Mouse (Mus musculus) large intestine, adult 2 months (tissue): ENCODE measurements around the gene Lexm. TPM values are rescaled to one million over a fixed set of nuclear protein-coding genes. Genes with fewer than 3 reads are reported as not detected.

Source experiments
- DNase-seq: peaks from one replicate; pipeline ENCODE4 v3.0.0-alpha.2; 2012; ENCODE audit warnings: low read depth, low spot score
- WGBS: fragments of 180-500 bp; shearing (Covaris S2); methylation state at CpG from one replicate; pipeline ENCODE4 v1.1.7; 2018; 5-methylcytosine and 5-hydroxymethylcytosine counted together
- polyA plus RNA-seq: library from polyadenylated mRNA; depleted of rRNA; stranded (reverse); fragments of >200 nt; gene quantifications from 2 replicates; pipeline ENCODE4 v1.2.3, GENCODE M21; 2012; rRNA removed

Lexm gene
- not detected in 2 replicates for polyA plus RNA-seq

DNA sequence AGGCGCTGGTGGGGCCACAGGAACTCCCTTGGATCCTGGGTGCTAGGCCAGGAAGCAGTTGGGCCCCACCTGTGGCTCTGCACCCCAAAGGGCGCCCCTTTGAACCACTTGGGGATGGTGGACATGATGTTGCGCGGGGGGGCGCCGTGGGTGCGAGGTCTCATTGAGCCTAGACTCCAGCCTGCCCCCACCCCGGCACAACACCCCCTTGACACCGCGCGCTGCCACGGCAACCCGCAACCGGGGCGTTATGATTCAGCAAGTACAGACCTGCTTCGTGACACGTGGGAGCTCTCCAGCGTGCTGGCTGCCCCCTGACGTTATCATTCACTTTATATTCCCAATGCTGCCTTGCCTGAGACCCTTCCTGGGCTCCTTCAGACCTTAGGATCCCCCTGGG is at the start of gene Lexm:
Lexm (minus strand) TSS at position 186 of the 400 bp plus-strand sequence.
- no peak for DNase-seq
- WGBS = 6% methylated on average over 19 of the region's 19 CpGs

DNA sequence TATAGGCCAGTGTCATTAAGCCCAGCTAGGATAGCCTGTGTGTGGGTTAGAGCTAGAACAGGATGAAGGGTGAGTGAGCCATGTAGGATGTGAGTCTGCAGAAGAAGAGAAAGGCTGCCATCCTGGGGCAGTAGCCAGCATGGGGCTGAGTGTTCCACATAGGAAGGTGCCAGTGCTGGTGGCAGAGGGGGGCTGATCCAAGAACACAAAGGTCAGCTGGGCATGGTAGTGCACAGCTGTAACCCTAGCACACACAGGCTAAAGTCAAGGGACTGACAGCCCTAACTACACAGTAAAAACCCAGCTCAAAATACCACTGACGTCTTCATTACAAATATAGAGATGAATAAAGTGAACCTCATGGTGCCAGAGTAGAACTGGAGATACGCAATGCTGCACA is 49.5 kb upstream of the Lexm start:
- 88% methylated on average over 2 of the region's 2 CpGs for WGBS
- DNase-seq = no peak

DNA sequence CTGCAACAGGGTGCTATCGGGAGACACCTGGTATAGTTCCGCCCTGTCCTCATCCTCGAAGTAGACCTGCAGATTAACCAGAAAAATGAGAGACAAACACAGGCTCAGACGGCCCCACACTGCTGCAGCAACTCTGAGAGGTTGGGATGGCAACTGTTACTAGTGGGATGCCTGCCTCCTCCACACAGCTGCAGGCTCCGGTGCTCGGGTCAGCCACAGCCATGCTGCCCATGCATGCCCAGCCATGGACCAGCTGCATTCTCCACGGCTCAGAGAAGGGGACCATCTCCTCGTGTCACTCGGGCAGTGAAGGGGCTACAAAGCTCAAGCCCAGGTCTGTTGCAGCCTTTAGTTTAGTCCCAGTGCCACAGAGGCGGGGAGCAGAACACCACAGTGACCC is 48.6 kb upstream of the Lexm start:
- WGBS = 94% methylated on average over 10 of the region's 10 CpGs

GRCm38 (mm10) chr4:106665269-106665668 is 48.2 kb upstream of the Lexm start:
- no peak for DNase-seq
- 99% methylated on average over 2 of the region's 2 CpGs for WGBS

More for the DNA sequence above, 48.6 kb upstream of the Lexm start:
- DNase-seq = no peak

DNA sequence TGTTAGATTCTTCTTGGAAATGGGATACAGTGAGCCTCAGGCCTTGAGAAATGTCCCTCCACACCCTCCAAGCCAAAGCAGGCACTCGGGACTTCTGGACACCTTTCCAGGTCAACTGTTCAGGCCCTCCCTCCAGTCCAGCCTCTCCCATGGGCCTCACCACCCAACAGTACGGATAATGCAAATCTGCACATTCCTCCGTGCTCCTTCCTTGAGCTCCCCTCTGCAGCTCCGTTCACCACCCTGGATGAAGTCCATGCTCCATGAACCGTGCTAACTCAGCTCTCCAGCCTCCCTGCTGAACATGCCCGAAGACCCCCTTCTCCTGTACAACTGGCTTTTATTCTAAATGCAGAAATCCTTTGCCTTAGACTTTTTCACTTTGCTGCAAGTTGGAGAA is 47.7 kb upstream of the Lexm start:
- DNase-seq = no peak
- WGBS = 95% methylated on average over 6 of the region's 6 CpGs

DNA sequence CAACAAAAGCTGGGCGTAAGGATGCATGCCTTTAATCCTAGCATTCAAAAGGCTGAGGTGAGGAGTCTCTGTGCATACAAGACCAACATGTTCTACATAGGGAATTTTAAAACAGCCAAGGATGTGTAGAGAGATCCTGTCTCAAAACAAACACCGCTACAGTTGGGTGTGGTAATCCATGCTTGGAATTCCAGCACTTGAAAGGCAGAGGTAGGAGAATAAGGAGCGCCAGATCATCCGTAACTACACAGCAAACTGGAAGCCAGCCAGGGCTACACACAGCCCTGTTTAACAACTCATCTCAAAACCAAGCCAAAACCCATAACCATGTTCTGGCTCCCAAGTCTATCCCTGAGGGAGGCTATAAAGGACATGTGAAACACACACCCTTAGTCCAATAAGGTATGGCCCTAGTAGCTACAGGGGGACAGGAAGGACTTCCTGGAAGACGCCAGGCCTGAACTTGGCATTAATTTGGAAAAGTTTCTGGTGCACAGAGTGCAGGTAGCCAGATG is 47.0 kb upstream of the Lexm start:
- DNase-seq = no peak
- 57% methylated on average over 5 of the region's 5 CpGs for WGBS

GRCm38 (mm10) chr4:106655681-106656080 is 38.6 kb upstream of the Lexm start:
- DNase-seq = no peak
- 43% methylated on average over 10 of the region's 10 CpGs for WGBS

DNA sequence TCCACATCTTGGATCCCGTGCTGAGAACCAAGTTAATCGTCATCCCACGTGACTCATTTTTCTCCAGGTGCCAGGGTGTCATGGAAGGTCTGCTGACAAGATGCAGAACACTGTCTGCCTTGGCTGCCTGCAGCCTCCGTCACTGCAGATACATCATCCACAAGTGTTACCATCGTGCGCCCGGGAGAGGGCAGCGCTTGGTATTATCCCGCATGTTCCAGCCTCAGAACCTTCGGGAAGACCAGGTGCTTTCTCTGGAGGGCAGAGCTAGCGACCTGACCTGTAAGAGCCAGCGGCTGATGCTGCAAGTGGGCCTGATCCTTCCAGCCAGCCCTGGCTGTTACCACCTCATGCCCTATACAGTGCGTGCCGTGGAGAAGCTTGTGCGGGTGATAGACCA is 36.0 kb upstream of the Lexm start:
- DNase-seq = no peak
- 94% methylated on average over 15 of the region's 15 CpGs for WGBS

DNA sequence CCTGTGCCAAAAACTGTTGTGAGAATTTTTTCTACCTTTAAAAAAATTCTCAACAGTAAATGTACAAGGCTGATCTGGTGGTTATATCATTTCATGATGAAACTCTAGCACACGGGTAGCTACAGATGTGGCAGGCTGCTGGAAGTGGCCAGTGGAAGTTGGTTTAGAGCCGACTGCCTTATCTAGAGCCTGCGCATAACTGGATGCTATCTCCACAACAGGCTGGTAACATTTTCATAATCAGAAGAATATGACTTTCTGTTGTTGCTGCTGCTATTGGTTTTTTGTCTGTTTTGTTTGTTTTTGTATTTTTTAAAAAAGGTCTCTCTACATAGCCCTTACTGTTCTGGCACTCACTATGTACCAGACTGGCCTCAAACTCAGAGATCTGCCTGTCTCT is 35.5 kb upstream of the Lexm start:
- WGBS = 95% methylated on average over 3 of the region's 3 CpGs
- no peak for DNase-seq

DNA sequence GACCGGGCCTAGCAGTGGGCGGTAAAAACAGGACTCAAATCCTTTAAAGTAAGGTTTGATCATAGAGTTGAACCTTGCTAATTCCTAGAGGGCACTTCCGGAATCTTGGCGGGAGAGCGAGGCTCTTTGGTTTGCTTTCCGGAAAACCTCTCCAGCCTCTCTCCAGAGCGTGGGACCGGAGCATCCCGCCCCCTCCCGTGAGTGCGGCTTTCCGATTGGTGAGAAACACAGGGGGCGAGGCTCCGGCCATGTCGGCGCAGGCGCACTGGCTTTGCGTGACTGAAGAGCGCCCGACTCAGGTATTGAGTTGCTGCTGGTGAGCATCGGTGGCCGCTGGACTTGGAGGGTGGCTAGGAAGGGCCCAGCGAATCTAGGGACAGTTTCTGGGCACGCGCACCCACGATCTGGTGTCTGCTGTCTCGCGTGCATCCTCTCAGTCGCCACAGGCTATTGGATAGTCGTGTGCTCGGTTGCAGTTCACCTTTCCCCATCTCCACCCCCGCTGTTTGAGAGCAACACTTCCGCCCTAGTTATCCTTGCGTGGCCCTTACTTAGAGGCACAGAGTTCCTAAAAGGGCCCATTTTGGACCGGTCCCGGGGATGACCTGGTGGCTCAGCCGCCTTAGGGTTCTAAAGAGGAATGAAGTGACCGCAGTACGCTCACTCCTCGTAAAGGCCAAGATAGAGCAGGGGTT is 33.9 kb upstream of the Lexm start, which contains the start of gene Pars2:
Pars2 (plus strand) TSS at position 237 of the 695 bp plus-strand sequence.
- 1% methylated on average over 40 of the region's 40 CpGs for WGBS
- peak; percentile 88 for DNase-seq

DNA sequence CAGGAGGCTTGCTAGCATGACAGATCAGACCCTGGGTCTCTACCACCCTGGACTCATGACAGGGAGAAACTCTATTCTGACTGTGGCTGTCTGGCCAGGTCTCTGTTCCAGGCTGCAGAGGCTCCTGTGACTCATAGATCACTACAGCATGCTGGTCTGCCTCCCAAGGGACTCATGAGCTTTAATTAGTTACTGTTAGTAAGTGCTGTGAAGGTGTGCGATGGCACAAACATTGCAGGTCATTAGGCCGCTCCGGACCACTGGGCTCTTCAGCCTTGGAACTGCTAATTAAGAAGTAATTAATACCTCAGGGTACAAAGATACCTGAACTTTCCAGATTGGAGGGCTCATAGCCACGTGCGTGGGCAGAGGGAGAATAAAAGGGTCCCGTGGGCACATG is 30.1 kb upstream of the Lexm start:
- WGBS = 88% methylated on average over 6 of the region's 6 CpGs
- DNase-seq = no peak

GRCm38 (mm10) chr4:106645797-106646196 is 28.8 kb upstream of the Lexm start:
- 70% methylated on average over 5 of the region's 5 CpGs for WGBS
- DNase-seq = no peak

- WGBS = 46% methylated on average over 6 of the region's 6 CpGs
- DNase-seq = no peak
Observed at GRCm38 (mm10) chr4:106644218-106644610, 27.2 kb upstream of the Lexm start.

- WGBS = 8% methylated on average over 8 of the region's 8 CpGs
Observed at GRCm38 (mm10) chr4:106643483-106644217, 26.6 kb upstream of the Lexm start.

GRCm38 (mm10) chr4:106634086-106634479 is 17.0 kb upstream of the Lexm start:
- WGBS = 62% methylated on average over 9 of the region's 9 CpGs

More at GRCm38 (mm10) chr4:106643483-106644217, 26.6 kb upstream of the Lexm start:
- DNase-seq = no peak

DNA sequence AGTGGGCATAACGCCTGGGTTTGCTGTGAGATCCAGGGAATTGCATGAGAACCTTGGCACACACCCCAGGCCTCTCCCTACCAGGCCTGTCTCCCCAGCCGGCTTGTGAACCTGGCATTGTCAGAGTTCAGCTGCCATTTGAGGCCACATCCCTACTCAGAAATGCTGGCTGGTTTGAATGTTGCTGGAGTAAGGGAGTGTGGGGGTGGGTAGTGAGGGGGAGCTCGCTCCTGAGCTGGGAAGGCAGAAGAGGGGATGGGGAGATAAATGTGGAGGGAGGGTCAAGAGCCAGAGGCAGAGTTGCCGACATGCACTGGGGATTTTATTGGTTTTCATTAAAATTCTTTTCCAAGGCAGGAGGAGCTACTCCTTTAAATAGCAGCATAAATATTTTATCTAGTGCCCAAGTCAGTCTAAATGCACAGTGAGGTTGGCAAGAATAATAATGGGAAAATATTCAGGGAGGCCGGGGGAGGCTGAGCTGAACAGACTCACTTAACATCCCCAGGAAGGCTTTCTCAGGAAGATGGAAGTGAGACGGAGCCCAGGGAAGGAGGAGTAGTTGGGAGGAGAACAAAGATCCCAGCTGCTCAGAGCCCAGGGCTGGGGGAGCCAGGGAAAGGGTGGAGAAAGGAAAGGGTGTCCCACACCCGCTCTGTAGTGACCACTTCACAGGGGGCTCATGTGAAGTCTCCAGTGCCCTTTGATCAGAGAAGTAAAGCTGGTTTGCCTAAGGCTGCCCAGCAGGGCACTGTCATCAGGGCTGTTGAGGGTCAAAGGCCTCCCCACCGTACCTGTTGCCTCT is 16.4 kb upstream of the Lexm start:
- 49% methylated on average over 8 of the region's 8 CpGs for WGBS
- DNase-seq = no peak

More at GRCm38 (mm10) chr4:106634086-106634479, 17.0 kb upstream of the Lexm start:
- no peak for DNase-seq

- 67% methylated on average over 1 of the region's 3 CpGs for WGBS
- DNase-seq = no peak
Observed at GRCm38 (mm10) chr4:106632313-106632712, 15.3 kb upstream of the Lexm start.

DNA sequence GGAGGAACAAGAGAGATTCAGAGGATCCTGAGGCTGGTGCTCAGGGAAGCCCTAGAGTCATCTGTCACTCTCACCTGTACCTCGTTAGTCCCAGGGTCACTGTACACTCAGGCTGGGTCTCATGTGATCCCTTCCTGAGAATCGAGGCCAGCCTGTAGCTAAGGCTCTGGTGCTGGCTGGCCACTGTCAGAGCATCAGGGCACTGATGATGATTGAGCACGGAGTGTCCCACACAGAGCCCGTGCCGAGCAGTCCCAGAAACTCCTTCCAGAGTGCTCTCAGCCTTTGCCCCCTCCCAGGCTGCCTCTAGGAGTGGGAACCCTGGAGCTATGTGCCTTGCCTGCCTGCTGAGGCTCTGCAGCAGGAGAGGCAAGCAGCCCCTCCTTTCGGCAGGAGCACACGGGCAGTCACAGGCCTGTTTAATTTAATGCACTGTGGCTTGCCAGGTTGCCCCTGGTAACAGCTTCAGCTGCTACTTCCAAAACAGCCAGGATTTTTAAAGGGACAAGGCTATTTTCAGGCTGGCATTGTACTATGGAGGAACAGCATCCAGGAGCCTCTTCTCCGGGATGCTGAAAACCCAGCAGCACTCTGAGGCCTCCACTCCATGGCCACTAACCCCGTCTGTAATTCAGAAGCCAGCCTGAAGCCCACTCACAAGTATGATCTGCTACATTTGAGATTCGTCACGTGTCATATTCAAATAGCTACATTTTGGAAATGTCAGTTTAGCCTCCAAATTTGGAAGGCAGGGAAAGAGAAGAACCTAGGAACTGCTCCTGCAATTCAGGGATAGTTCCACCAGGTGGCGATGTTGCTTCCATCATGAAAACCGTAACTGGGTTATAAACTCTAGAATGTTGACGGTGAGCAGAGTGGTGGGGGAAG is 13.5 kb upstream of the Lexm start:
- 38% methylated on average over 14 of the region's 14 CpGs for WGBS
- DNase-seq = no peak

DNA sequence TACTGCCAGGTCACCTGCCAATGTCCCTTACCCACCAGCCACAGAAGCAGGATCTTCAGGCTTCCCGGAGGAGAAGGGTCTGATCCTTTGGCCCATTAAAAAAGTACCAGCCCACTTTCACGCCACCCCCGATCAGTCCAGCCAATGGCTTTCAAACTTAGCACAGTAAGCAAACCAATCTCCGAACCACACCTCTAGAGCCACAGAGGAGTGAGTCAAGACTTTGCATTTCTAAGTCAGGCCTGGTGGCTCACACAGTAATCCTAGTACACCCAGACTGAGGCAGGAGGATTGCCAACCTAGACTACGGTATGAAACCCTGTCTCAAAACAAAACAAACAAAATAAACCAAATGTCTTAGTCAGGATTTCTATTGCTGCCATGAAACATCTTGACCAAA is 12.3 kb upstream of the Lexm start:
- no peak for DNase-seq
- 32% methylated on average over 5 of the region's 5 CpGs for WGBS
